Comparison of ENCODE assay signal across 8 mouse cellular contexts in the genomic region with DNA sequence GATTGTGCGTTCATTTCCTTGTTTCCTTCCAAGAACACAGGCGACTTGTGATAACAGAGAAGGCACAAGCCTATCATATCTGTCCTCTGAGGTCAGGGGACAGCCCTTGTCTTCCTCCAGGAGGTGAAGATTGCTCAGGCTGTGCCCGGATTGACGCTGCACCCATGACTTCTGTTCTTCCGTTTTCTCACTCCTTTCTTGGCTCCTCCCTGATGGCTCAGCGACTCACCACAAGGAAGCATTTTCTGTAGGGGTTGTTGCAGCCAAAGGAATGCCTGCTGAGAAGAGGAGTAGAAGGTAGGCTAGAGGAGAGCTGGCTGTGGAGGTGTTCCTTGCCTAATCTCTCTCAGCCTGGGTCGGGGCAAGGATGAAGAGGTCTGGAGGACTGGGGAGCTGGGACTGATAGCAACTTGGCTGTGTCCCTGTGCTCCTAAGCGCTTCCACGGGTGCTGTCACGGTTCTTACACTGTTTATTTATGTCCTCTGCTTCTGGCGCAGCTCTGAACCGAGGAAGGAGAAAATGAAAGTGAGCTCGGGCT. TPM values are rescaled to one million over a fixed set of nuclear protein-coding genes. Genes with fewer than 3 reads are reported as not detected.
DNase-seq lines count a peak whose midpoint lies in the region; ATAC-seq and TF ChIP-seq lines count a peak whose summit lies in the region.

No protein-coding gene starts in this region.

- 58% methylated on average over 13 of the region's 13 CpGs for WGBS in forebrain, embryonic 16.5 days

- H3K27me3 ChIP-seq in Patski, result no peaks in the 10 kb centered on the region
- no peaks in the 10 kb centered on the region for H3K27me3 ChIP-seq in forebrain, embryonic 16.5 days (replicated peaks; ENCODE audit: control insufficient read depth, insufficient read depth, low read length)

- H3K27ac ChIP-seq in forebrain, embryonic 16.5 days (ENCODE audit: low read length), result no peak overlapping the region

- ATAC-seq in Patski, result peak; percentile 55
- no peak for ATAC-seq in forebrain, embryonic 16.5 days

- H3K4me1 ChIP-seq in forebrain, embryonic 16.5 days (replicated peaks; ENCODE audit: control insufficient read depth, insufficient read depth, low read length), result peaks cover 40% of the 10 kb centered on the region

- no peak overlapping the region for H3K9ac ChIP-seq in forebrain, embryonic 16.5 days (replicated peaks; ENCODE audit: low read depth, low read length)

- no peak overlapping the region for H3K4me3 ChIP-seq in forebrain, embryonic 16.5 days (replicated peaks; ENCODE audit: low read length)

- in situ Hi-C loops in Patski (cut with MboI; ENCODE audit: low pct_unique_long_range_greater_than_20kb), result no loop called here

- 0 out of 2 replicates have a peak, but pooled peaks cover 4% of the 10 kb centered on the region for H3K36me3 ChIP-seq in forebrain, embryonic 16.5 days (ENCODE audit: control insufficient read depth, insufficient read depth)

- POLR2A ChIA-PET in Patski (lab: Charles Lee), result no interaction called here

- intact Hi-C loops in gastrocnemius, postnatal 14 days (cut with DNase I; ENCODE audit: low total_unique reads), result no loop called here

- H3K4me2 ChIP-seq in forebrain, embryonic 16.5 days (ENCODE audit: low read length), result peak overlapping the region; percentile 20

- TF ChIP-seq CTCF in Patski (IDR thresholded peaks at IDR 0.05), result no peak

- CTCF ChIA-PET in Patski (lab: Charles Lee), result interaction anchor here (1.0 to 1.7 kb wide), 3 partner anchors 9 to 195 kb away, joined by 4 to 6 read pairs (median 6); no protein-coding TSS in a partner anchor

- peak; percentile 23 for DNase-seq in gastrocnemius, postnatal 14 days
- DNase-seq in gastrocnemius, postnatal 25 days, result no peak
- no peak for DNase-seq in Patski (ENCODE audit: low read depth, low spot score)
- DNase-seq in kidney, adult 18-20 months, result peak; percentile 37
- DNase-seq in lung, postnatal 10 days, result peak; percentile 64
- peak; percentile 52 to 62 for DNase-seq in spleen, postnatal 36 days (ENCODE audit: low spot score in 2 of 2)
- DNase-seq in retina, embryonic 14.5 days (ENCODE audit: low spot score), result no peak

- H3K9me3 ChIP-seq in forebrain, embryonic 16.5 days (ENCODE audit: control insufficient read depth, low read length), result no peaks in the 10 kb centered on the region

RNA-seq across cellular contexts. Expression of a gene that starts 2.6 kb away (rescaled TPM):
- total RNA-seq in gastrocnemius, postnatal 14 days (2021), result 1 to 10 TPM; 4.1 TPM
- total RNA-seq in gastrocnemius, postnatal 25 days (2021), result 1 to 10 TPM; 1.5 to 3.2 TPM
- 8.1 TPM for polyA plus RNA-seq in Patski (2021)
- 40.4 and 42.7 TPM in 2 replicates for polyA plus RNA-seq in forebrain, embryonic 16.5 days (2015; fragmentation: Nextera tagmentation; extraction: Ambion mirVana)

RNA-seq across cellular contexts. Expression of a gene that starts 11.7 kb away (rescaled TPM):
- total RNA-seq in gastrocnemius, postnatal 14 days (2021), result 1 to 10 TPM; 3.1 to 4.1 TPM
- total RNA-seq in gastrocnemius, postnatal 25 days (2021), result 1 to 10 TPM; 1.1 to 1.6 TPM
- polyA plus RNA-seq in Patski (2021), result 0.03 TPM
- 32.9 and 34.3 TPM in 2 replicates for polyA plus RNA-seq in forebrain, embryonic 16.5 days (2015; fragmentation: Nextera tagmentation; extraction: Ambion mirVana)

Comparison
In these comparisons a context has a peak if more than half of its experiments do, and no peak if none do; other contexts are left out.
1. DNase-seq: peak in gastrocnemius, postnatal 14 days (single experiment), kidney, adult 18-20 months (single experiment), lung, postnatal 10 days (single experiment) and spleen, postnatal 36 days (2 of 2); none in gastrocnemius, postnatal 25 days (single experiment), Patski (single experiment) and retina, embryonic 14.5 days (single experiment).